Mouse (Mus musculus): Measurements from ENCODE around the gene Wwtr1.
A peak's percentile ranks its signal among the peaks of the same experiment; 100 is the strongest.

The Wwtr1 gene

DNA sequence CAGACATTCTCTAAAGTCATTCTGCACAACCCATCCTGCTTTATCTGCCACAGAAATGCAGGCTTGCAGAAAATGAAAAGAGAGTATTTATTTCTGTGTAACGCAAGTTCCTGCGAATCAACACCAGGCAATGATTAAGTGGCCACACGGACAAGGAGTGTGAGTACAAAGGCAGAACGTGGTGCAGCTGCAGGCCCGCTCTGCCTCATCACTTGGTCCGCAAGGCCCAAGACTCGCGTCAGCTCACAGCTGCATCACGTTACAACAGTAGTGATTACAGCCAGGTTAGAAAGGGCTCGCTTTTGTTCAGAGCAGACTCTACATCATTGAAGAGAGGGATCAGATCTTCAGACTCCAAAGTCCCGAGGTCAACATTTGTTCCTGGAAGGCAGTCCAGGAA lies 117.1 kb downstream of the Wwtr1 start:
- no peak for DNase-seq (ENCODE audit: low read depth, low spot score)

GRCm38 (mm10) chr3:57448445-57448844 lies 127.3 kb downstream of the Wwtr1 start:
- DNase-seq (ENCODE audit: low read depth, low spot score), result peak; percentile 79

DNA sequence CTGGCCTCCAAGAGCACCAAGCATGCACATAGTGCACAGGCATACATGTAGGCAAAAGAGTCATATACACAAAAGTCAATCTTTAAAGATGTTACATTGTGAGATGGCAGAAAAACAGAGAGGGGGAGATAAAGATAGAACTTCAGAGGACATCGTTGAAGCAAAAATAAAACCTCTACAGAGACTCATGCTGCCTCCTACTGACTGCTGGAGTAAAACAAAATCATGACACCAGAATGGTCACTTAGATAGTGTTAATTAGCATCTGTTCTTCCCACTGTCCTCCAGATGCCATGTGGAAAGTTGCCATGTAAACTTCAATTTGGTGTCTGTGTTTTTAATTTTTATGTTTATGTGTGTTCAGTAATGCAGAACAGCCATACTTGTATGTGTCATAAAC lies 127.8 kb downstream of the Wwtr1 start:
- DNase-seq (ENCODE audit: low read depth, low spot score), result no peak

- no peak for DNase-seq (ENCODE audit: low read depth, low spot score)
These were observed 130.0 kb downstream of the Wwtr1 start for GRCm38 (mm10) chr3:57445706-57446105.

GRCm38 (mm10) chr3:57440956-57441355 lies 134.8 kb downstream of the Wwtr1 start:
- DNase-seq (ENCODE audit: low read depth, low spot score), result no peak

GRCm38 (mm10) chr3:57435364-57435763 lies 140.3 kb downstream of the Wwtr1 start:
- no peak for DNase-seq (ENCODE audit: low read depth, low spot score)

DNA sequence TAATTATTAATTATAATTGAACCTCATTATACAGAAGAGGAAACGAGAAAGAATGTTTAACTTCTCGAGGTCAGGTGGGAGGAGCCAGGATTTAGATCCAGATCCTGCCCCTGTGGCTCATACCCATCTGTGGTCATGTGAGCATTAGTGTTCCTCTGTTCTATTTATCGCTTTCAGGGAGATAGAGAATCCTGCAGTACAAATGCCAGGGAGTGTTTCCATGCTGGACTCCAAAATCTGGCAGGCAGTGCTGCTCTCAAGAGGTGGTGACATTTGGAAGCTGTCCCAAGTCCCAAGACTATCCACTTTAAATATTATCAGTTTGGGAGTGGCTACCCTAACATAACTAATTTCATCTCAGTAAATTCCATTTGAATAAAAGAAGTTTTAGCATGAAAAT lies 144.0 kb downstream of the Wwtr1 start:
- no peak for DNase-seq (ENCODE audit: low read depth, low spot score)

DNA sequence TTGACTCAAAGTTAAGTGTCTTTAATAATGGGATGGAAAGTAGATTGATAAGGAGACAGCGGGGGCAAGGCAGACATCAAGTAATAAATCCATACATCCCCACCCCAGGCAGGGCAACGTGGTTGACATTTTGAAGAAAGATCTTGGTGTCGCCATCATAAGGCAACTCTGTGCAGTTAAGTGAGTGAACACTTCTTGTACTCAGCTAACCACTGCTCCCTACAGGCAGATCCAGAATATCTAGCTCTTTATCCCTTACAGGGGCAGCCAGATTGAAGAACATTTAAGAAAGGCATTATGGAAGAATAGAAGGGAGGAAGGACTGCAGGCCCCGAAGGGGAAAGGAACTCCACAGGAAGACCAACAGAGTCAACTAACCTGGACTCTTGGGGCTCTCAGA lies 146.2 kb downstream of the Wwtr1 start:
- DNase-seq (ENCODE audit: low read depth, low spot score), result no peak

DNA sequence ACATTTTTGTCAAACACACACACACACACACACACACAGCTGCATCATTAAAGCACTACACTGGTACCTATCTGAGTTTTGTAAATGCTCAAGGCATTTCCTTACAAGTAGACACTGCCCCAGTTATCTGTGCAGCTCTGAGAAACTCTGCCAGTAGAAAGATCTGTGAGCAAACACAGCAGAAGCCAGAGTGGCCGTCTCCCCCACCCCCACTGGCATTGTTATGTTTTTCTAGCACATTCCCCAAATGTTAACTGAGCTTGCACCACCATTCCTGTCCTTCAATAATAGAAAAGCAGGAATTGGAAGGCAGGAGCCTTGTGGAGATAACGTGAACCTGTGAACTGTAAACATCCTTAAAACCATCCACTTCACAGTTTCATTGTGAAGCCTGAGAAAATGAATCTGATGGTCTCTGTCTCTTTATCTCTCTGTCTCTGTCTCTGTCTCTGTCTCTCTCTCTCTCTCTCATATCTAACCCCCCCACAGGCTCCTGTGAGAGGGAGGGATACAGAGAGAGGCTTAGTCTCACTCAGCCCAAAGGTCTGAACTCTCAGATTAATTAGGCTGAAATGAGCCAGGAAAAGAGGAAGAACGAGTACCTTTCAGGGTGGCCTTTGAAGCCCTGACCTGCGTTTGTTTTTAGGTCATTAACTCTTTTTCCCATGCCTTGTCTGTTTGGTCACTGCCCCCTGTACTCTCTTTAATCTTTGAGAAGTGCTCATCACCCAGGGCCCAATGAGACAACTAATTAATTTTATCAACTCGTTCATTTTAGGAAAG lies 146.8 kb downstream of the Wwtr1 start:
- DNase-seq (ENCODE audit: low read depth, low spot score), result peak; percentile 14

DNA sequence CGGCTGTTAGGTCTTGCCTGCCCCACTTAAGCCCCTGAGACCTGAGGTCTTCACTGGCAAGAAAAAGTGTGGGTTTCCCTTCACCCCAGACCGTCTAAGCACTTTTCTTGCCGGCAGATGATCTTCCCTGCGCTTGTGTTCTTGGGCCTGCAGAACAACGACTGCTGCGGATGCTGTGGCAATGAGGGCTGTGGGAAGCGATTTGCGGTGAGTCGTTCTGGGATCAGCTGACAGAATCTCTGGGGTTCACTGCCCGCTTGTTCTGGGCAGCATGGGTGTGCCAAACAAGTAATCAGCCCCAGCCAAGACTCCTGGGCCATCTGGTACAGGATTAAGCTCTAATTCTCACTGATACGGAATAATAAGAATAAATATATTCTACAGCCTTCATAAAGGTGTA lies 149.4 kb downstream of the Wwtr1 start:
- no peak for DNase-seq (ENCODE audit: low read depth, low spot score)

DNA sequence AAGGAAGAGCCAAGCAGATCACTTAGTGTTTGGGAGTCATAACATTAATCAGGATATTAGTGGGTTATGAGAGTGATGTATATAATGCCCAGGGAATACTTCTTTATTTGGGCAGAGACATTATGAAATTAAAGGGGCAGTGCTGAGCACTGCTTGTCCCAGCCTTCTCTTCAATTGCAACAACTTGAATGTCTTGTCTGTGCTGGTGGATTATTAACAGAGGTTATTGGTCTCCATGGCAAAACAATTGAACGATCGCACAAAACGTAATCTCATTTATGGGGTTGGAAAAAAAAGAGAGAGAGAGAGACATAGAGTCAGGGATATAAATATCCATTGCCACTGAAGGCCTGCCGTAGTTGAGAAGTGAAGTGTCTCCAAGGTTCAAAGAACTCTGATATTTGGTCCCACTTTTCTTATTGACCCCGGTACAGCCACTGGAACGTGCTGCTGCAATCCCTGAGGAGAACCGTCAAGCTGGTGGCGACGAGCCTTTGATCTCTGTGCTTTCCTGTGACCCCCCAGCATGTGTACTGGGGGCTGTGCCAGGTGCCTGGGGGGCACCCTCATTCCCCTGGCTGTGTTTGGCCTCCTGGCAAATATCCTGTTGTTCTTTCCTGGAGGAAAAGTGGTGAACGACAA lies 150.5 kb downstream of the Wwtr1 start, which contains the start of gene Tm4sf4:
Tm4sf4 (plus strand) TSS at position 226 of the 642 bp plus-strand sequence.
- DNase-seq (ENCODE audit: low read depth, low spot score), result no peak

- no peak for DNase-seq (ENCODE audit: low read depth, low spot score)
These were observed 155.1 kb downstream of the Wwtr1 start for GRCm38 (mm10) chr3:57420660-57421059.

DNA sequence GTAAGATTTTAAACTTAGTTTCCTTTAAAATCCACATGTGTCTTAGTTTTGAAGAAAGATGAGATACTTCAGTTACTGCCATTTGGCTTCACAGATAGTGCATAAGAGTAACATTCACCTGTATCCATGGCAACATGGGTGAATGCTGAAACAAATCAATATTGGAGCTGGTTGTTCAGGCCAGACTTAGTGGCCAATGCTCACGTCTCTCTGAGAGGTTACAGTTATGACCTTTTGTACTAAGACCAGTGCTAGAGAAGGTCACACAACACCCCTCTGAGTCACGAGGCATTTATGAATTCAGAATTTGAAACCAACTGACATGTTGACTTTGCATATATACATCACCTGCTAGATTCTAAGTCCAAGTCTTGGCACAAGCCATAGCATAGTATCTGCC lies 155.5 kb downstream of the Wwtr1 start:
- DNase-seq (ENCODE audit: low read depth, low spot score), result no peak

DNA sequence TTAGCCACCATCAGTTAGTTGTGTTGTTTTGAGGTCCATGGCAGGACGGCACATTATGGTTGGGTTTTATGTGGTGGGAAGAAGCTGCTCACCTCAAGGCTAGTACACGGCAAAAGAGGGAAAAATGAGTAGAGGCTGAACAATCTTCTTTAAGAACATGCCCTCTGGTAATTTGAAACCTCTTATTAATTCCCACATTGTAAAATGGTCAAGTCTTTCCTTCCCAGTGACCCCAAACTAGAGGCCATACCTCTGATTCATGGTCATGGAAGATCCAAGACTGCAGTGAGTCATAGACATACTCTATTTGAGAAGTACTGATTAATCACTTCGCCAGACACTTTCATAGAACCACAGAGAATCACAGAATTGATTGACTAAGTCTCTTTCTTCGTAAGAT lies 164.2 kb downstream of the Wwtr1 start:
- DNase-seq (ENCODE audit: low read depth, low spot score), result no peak

Data from ZHBTc4 (cell line).